Mouse (Mus musculus): ENCODE results near the gene Slc45a2. TPM values are rescaled to one million over a fixed set of nuclear protein-coding genes. Genes with fewer than 3 reads are reported as not detected.

The Slc45a2 gene
- polyA plus RNA-seq, 1 experiment, result not detected

DNA sequence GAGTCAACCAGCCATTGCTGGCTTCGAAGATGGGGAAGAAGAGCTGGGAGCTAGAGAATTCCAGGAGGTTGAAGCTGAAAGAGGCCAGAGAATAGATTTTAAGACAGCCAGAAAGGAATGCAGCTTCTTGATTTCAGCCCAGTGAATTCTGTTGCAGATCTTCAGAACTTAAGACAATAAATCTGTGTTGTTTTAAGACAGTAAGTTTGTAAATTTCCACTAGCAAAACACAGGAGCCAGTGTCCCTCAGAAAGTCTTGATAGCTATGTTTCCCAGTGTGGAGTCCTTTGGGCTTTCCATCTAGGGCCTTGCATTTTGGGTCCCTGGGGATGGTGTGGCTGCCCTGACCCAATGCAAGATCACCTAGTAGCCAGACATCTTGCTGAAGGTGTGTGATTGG lies 62.4 kb downstream of the Slc45a2 start:
- Histone ChIP-seq H3K4me2 (ENCODE audit: low read depth) (no peak overlapping the region), H3K79me2 (ENCODE audit: control insufficient read depth, insufficient read depth) (no peaks in the 10 kb centered on the region), H3ac (ENCODE audit: control insufficient read depth, insufficient read length) (no peak overlapping the region), H3K36me3 (ENCODE audit: control insufficient read depth, insufficient read depth) (no peaks in the 10 kb centered on the region), H3K27me3 (ENCODE audit: control insufficient read depth, insufficient read depth, insufficient read length) (no peaks in the 10 kb centered on the region), H3K4me3 (no peak overlapping the region)
- TF ChIP-seq USF1 (IDR thresholded peaks at IDR 0.05; ENCODE audit: low read depth) (no peak), MYOD1 (IDR thresholded peaks at IDR 0.05; ENCODE audit: control insufficient read depth in 1 of 3, insufficient read length in 2 of 3, low read depth in 2 of 3) (no peak), TCF12 (IDR thresholded peaks at IDR 0.05; ENCODE audit: insufficient read depth, poor library complexity, severe bottlenecking) (no peak), MYOG (IDR thresholded peaks at IDR 0.05; ENCODE audit: control insufficient read depth in 1 of 3, insufficient read depth in 1 of 3, insufficient read length in 2 of 3, low read depth in 2 of 3) (no peak), E2F4 (IDR thresholded peaks at IDR 0.05; ENCODE audit: insufficient read depth) (no peak), MAX (IDR thresholded peaks at IDR 0.05; ENCODE audit: low read depth) (no peak), CEBPB (IDR thresholded peaks at IDR 0.05; ENCODE audit: insufficient read depth, poor library complexity, severe bottlenecking) (no peak), POLR2A (IDR thresholded peaks at IDR 0.05; ENCODE audit: insufficient read length, low read depth) (no peak), REST (IDR thresholded peaks at IDR 0.05; ENCODE audit: insufficient read depth, insufficient read length) (no peak), SRF (IDR thresholded peaks at IDR 0.05; ENCODE audit: control insufficient read depth, insufficient read length, low read depth) (no peak), POLR2AphosphoS2 (IDR thresholded peaks at IDR 0.05; ENCODE audit: insufficient read length, low read depth) (no peak)

DNA sequence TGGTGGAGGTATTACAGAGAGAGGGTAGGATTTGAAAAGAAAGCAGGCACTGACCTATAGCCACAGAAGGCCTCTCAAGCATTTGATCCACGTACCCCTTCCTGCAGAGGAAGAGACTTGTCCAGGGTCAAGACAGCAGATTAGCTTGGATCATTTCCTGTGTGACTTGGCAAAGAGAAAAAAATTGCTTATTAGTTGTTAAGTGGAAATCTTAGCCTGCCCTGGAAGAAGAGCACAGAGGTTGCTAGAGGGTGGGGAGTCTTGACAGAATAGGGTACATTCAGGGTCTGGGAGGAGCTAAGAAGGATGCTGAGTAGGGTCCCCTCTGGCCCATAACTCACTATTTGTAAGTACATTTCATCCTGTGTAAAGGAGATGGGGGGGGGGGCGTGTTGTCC lies 63.6 kb downstream of the Slc45a2 start:
- H3K36me3 ChIP-seq (ENCODE audit: control insufficient read depth, insufficient read depth), result no peaks in the 10 kb centered on the region
- H3K79me2 ChIP-seq (ENCODE audit: control insufficient read depth, insufficient read depth), result no peaks in the 10 kb centered on the region
- H3K4me2 ChIP-seq (ENCODE audit: low read depth), result peak overlapping the region; percentile 85
- H3K4me3 ChIP-seq, result peak overlapping the region; percentile 25
- TF ChIP-seq SRF (IDR thresholded peaks at IDR 0.05; ENCODE audit: control insufficient read depth, insufficient read length, low read depth) (no peak), MYOG (IDR thresholded peaks at IDR 0.05; ENCODE audit: control insufficient read depth in 1 of 3, insufficient read depth in 1 of 3, insufficient read length in 2 of 3, low read depth in 2 of 3) (no peak), USF1 (IDR thresholded peaks at IDR 0.05; ENCODE audit: low read depth) (no peak), MAX (IDR thresholded peaks at IDR 0.05; ENCODE audit: low read depth) (no peak), E2F4 (IDR thresholded peaks at IDR 0.05; ENCODE audit: insufficient read depth) (no peak)
- no peak overlapping the region for H3ac ChIP-seq (ENCODE audit: control insufficient read depth, insufficient read length)
- no peaks in the 10 kb centered on the region for H3K27me3 ChIP-seq (ENCODE audit: control insufficient read depth, insufficient read depth, insufficient read length)

- no peaks in the 10 kb centered on the region for H3K79me2 ChIP-seq (ENCODE audit: control insufficient read depth, insufficient read depth)
- H3K4me2 ChIP-seq (ENCODE audit: low read depth), result peak within 1 kb of the TSS; percentile 85
- peak within 1 kb of the TSS; percentile 25 for H3K4me3 ChIP-seq
- no peak for TF ChIP-seq MAX (IDR thresholded peaks at IDR 0.05; ENCODE audit: low read depth)
- peak; percentile 38 for TF ChIP-seq SRF (IDR thresholded peaks at IDR 0.05; ENCODE audit: control insufficient read depth, insufficient read length, low read depth)
- TF ChIP-seq POLR2A (IDR thresholded peaks at IDR 0.05; ENCODE audit: insufficient read length, low read depth), result peak; percentile 24
- TF ChIP-seq MYOG (IDR thresholded peaks at IDR 0.05; ENCODE audit: control insufficient read depth in 1 of 3, insufficient read depth in 1 of 3, insufficient read length in 2 of 3, low read depth in 2 of 3), result no peak
- no peaks in the 10 kb centered on the region for H3K27me3 ChIP-seq (ENCODE audit: control insufficient read depth, insufficient read depth, insufficient read length)
- H3ac ChIP-seq (ENCODE audit: control insufficient read depth, insufficient read length), result no peak within 1 kb of the TSS
- H3K36me3 ChIP-seq (ENCODE audit: control insufficient read depth, insufficient read depth), result no peaks in the 10 kb centered on the region
Measured at GRCm38 (mm10) chr15:11064558-11065411, 64.3 kb downstream of the Slc45a2 start, which contains the start of gene Adamts12. TSS of gene Adamts12 (plus strand) at chr15:11064790.

- TF ChIP-seq MAX (IDR thresholded peaks at IDR 0.05; ENCODE audit: low read depth), result no peak
- Histone ChIP-seq H3K36me3 (ENCODE audit: control insufficient read depth, insufficient read depth) (no peaks in the 10 kb centered on the region), H3K27me3 (ENCODE audit: control insufficient read depth, insufficient read depth, insufficient read length) (no peaks in the 10 kb centered on the region), H3ac (ENCODE audit: control insufficient read depth, insufficient read length) (no peak overlapping the region), H3K4me2 (ENCODE audit: low read depth) (peak overlapping the region; percentile 85), H3K4me3 (peak overlapping the region; percentile 25), H3K79me2 (ENCODE audit: control insufficient read depth, insufficient read depth) (no peaks in the 10 kb centered on the region)
Measured at GRCm38 (mm10) chr15:11065528-11066171, 65.1 kb downstream of the Slc45a2 start.

- Histone ChIP-seq H3ac (ENCODE audit: control insufficient read depth, insufficient read length) (no peak overlapping the region), H3K27me3 (ENCODE audit: control insufficient read depth, insufficient read depth, insufficient read length) (no peaks in the 10 kb centered on the region), H3K4me3 (no peak overlapping the region), H3K36me3 (ENCODE audit: control insufficient read depth, insufficient read depth) (no peaks in the 10 kb centered on the region), H3K4me2 (ENCODE audit: low read depth) (no peak overlapping the region), H3K79me2 (ENCODE audit: control insufficient read depth, insufficient read depth) (no peaks in the 10 kb centered on the region)
- no peak for TF ChIP-seq E2F4 (IDR thresholded peaks at IDR 0.05; ENCODE audit: insufficient read depth)
- TF ChIP-seq MYOG (IDR thresholded peaks at IDR 0.05; ENCODE audit: control insufficient read depth in 1 of 3, insufficient read depth in 1 of 3, insufficient read length in 2 of 3, low read depth in 2 of 3), result no peak
Measured at GRCm38 (mm10) chr15:11066299-11066698, 65.8 kb downstream of the Slc45a2 start.

Data from myocyte (in vitro differentiated cells).